7 mouse cellular contexts compared by ENCODE assay signal in genomic region chr1:46854036-46854900, GRCm38 (mm10). TPM values are rescaled to one million over a fixed set of nuclear protein-coding genes. Genes with fewer than 3 reads are reported as not detected.
DNase-seq lines count a peak whose midpoint lies in the region; ATAC-seq lines count a peak whose summit lies in the region.

No protein-coding gene starts in this region.

- H3K9ac ChIP-seq in embryonic facial prominence, embryonic 15.5 days, result 0 out of 2 replicates have a peak overlapping the region, but pooled peaks have one; percentile 100
- peak overlapping the region; percentile 51 for H3K9ac ChIP-seq in intestine, embryonic 15.5 days

- 21% methylated on average over 18 of the region's 18 CpGs for WGBS in embryonic facial prominence, embryonic 15.5 days
- WGBS in intestine, embryonic 15.5 days, result 28% methylated on average over 18 of the region's 18 CpGs

- H3K4me3 ChIP-seq in embryonic facial prominence, embryonic 15.5 days (replicated peaks), result peak overlapping the region; percentile 89
- H3K4me3 ChIP-seq in intestine, embryonic 15.5 days (replicated peaks), result peak overlapping the region; percentile 96

- peak overlapping the region; percentile 100 for H3K27ac ChIP-seq in embryonic facial prominence, embryonic 15.5 days (replicated peaks)
- H3K27ac ChIP-seq in intestine, embryonic 15.5 days, result peak overlapping the region; percentile 99

- no peaks in the 10 kb centered on the region for H3K27me3 ChIP-seq in embryonic facial prominence, embryonic 15.5 days
- H3K27me3 ChIP-seq in intestine, embryonic 15.5 days (replicated peaks), result no peaks in the 10 kb centered on the region

- H3K36me3 ChIP-seq in embryonic facial prominence, embryonic 15.5 days, result no peaks in the 10 kb centered on the region
- no peaks in the 10 kb centered on the region for H3K36me3 ChIP-seq in intestine, embryonic 15.5 days

- peak; percentile 40; the same call in 1 of the 2 replicates for ATAC-seq in embryonic facial prominence, embryonic 15.5 days (ENCODE audit: insufficient number of reproducible peaks, low FRiP score, low TSS enrichment, low read depth)
- no peak; the same call in 1 of the 2 replicates for ATAC-seq in intestine, embryonic 15.5 days

- DNase-seq in urinary bladder, postnatal 14 days (ENCODE audit: low spot score), result peak; percentile 88
- DNase-seq in urinary bladder, postnatal 10 days (ENCODE audit: low spot score), result no peak
- peak; percentile 91 for DNase-seq in lung, postnatal 25 days (ENCODE audit: low spot score)
- no peak for DNase-seq in T-cell, adult 2 months (ENCODE audit: low spot score)
- DNase-seq in cerebellum, postnatal 4 days (ENCODE audit: low spot score in 2 of 2), result no peak

- H3K9me3 ChIP-seq in embryonic facial prominence, embryonic 15.5 days (replicated peaks), result no peaks in the 10 kb centered on the region
- no peaks in the 10 kb centered on the region for H3K9me3 ChIP-seq in intestine, embryonic 15.5 days

- H3K4me2 ChIP-seq in embryonic facial prominence, embryonic 15.5 days (replicated peaks), result peak overlapping the region; percentile 48
- peak overlapping the region; percentile 56 for H3K4me2 ChIP-seq in intestine, embryonic 15.5 days (replicated peaks)

- peaks cover 16% of the 10 kb centered on the region for H3K4me1 ChIP-seq in embryonic facial prominence, embryonic 15.5 days
- 0 out of 2 replicates have a peak, but pooled peaks cover 3% of the 10 kb centered on the region for H3K4me1 ChIP-seq in intestine, embryonic 15.5 days (replicated peaks)

RNA-seq across cellular contexts. Expression of gene Slc39a10, which starts 38.4 kb away (rescaled TPM):
- 47.0 and 49.9 TPM in 2 replicates for polyA plus RNA-seq in embryonic facial prominence, embryonic 15.5 days (2015; fragmentation: Nextera tagmentation; extraction: Ambion mirVana)
- 21.1 and 28.8 TPM in 2 replicates for polyA plus RNA-seq in intestine, embryonic 15.5 days (2015; fragmentation: Nextera tagmentation; extraction: Ambion mirVana)

Comparison
In these comparisons a context has a peak if more than half of its experiments do, and no peak if none do; other contexts are left out.
1. DNase-seq: peak in urinary bladder, postnatal 14 days (single experiment) and lung, postnatal 25 days (single experiment); none in urinary bladder, postnatal 10 days (single experiment), T-cell, adult 2 months (single experiment) and cerebellum, postnatal 4 days (0 of 2).